Mouse (Mus musculus) hindbrain, embryonic 15.5 days (tissue): ENCODE measurements at regions not wholly inside any gene's neighbourhood (a gene's known extent, or its start where the extent isn't known, plus 50 kb on each side); places are given as distances from the start of the nearest gene placed in this dataset.

Experiments
- ATAC-seq: fragments of 200-750 bp; cut with Nextera tagmentation; 2 replicates; pipeline ENCODE4 v1.8.0; 2017; ENCODE audit warnings: low read depth, moderate number of reproducible peaks, moderate TSS enrichment; ENCODE audit not compliant: low FRiP score
- H3K27ac ChIP-seq: fragments of 300-500 bp; sonication (generic); replicated peaks from 2 replicates; pipeline ENCODE4 v1.5.1; 2015; ENCODE audit warnings: mild to moderate bottlenecking, inconsistent platforms
- H3K27me3 ChIP-seq: fragments of 300-500 bp; sonication (generic); 2 replicates; pipeline ENCODE4 v1.6.1; 2015; ENCODE audit warnings: control low read depth, inconsistent platforms
- H3K36me3 ChIP-seq: fragments of 300-500 bp; sonication (generic); 2 replicates; pipeline ENCODE4 v1.6.1; 2015; ENCODE audit warnings: control low read depth, inconsistent platforms
- H3K4me1 ChIP-seq: fragments of 300-500 bp; sonication (generic); replicated peaks from 2 replicates; pipeline ENCODE4 v1.6.1; 2015; ENCODE audit warnings: control low read depth, inconsistent platforms
- H3K4me2 ChIP-seq: fragments of 300-500 bp; sonication (generic); 2 replicates; pipeline ENCODE4 v1.6.1; 2015; ENCODE audit warnings: moderate library complexity, mild to moderate bottlenecking, inconsistent platforms
- H3K4me3 ChIP-seq: fragments of 300-500 bp; sonication (generic); 2 replicates; pipeline ENCODE4 v1.5.1; 2015; ENCODE audit warnings: mild to moderate bottlenecking, inconsistent platforms
- H3K9ac ChIP-seq: fragments of 300-500 bp; sonication (generic); 2 replicates; pipeline ENCODE4 v1.6.1; 2015; ENCODE audit warnings: inconsistent platforms
- H3K9me3 ChIP-seq: fragments of 300-500 bp; sonication (generic); 2 replicates; pipeline ENCODE4 v1.6.1; 2016; ENCODE audit warnings: control low read depth, inconsistent platforms
- WGBS: fragments of 180-500 bp; shearing (Covaris S2); methylation state at CpG from one replicate; pipeline ENCODE4 v1.1.7; 2015; 5-methylcytosine and 5-hydroxymethylcytosine counted together

GRCm38 (mm10) chr12:109539046-109539445 lies 61.1 kb downstream of the Rtl1 start:
- no peaks in the 10 kb centered on the region; the same call in 1 of the 2 replicates for H3K4me1 ChIP-seq
- no peaks in the 10 kb centered on the region for H3K27me3 ChIP-seq
- peak; percentile 69 for ATAC-seq
- no peaks in the 10 kb centered on the region for H3K9me3 ChIP-seq
- H3K4me2 ChIP-seq, result peak overlapping the region; percentile 50
- H3K9ac ChIP-seq, result no peak overlapping the region
- peak overlapping the region; percentile 45; the same call in 1 of the 2 replicates for H3K4me3 ChIP-seq
- H3K27ac ChIP-seq, result peak overlapping the region; percentile 88
- 75% methylated on average over 8 of the region's 8 CpGs for WGBS
- no peaks in the 10 kb centered on the region for H3K36me3 ChIP-seq

GRCm38 (mm10) chr12:109538641-109539040 lies 61.5 kb downstream of the Rtl1 start:
- H3K27me3 ChIP-seq, result no peaks in the 10 kb centered on the region
- H3K4me1 ChIP-seq, result no peaks in the 10 kb centered on the region; the same call in 1 of the 2 replicates
- H3K4me3 ChIP-seq, result no peak overlapping the region
- ATAC-seq, result no peak
- no peaks in the 10 kb centered on the region for H3K9me3 ChIP-seq
- H3K36me3 ChIP-seq, result no peaks in the 10 kb centered on the region
- no peak overlapping the region for H3K9ac ChIP-seq
- WGBS, result 91% methylated on average over 3 of the region's 3 CpGs
- no peak overlapping the region for H3K4me2 ChIP-seq
- peak overlapping the region; percentile 88 for H3K27ac ChIP-seq

- H3K4me3 ChIP-seq, result no peak overlapping the region
- H3K4me1 ChIP-seq, result no peaks in the 10 kb centered on the region; the same call in 1 of the 2 replicates
- H3K27ac ChIP-seq, result no peak overlapping the region
- no peak overlapping the region for H3K9ac ChIP-seq
- H3K27me3 ChIP-seq, result no peaks in the 10 kb centered on the region
- 93% methylated on average over 3 of the region's 3 CpGs for WGBS
- no peaks in the 10 kb centered on the region for H3K36me3 ChIP-seq
- H3K9me3 ChIP-seq, result no peaks in the 10 kb centered on the region
- no peak for ATAC-seq
- no peak overlapping the region for H3K4me2 ChIP-seq
Measured at GRCm38 (mm10) chr12:109536536-109536935, 63.6 kb downstream of the Rtl1 start.

- Histone ChIP-seq H3K4me1 (no peaks in the 10 kb centered on the region; the same call in 1 of the 2 replicates), H3K27me3 (no peaks in the 10 kb centered on the region), H3K9ac (no peak overlapping the region), H3K27ac (no peak overlapping the region), H3K4me3 (no peak overlapping the region), H3K36me3 (no peaks in the 10 kb centered on the region), H3K9me3 (peaks cover 4% of the 10 kb centered on the region; the same call in 1 of the 2 replicates), H3K4me2 (no peak overlapping the region)
- ATAC-seq, result no peak
- 49% methylated on average over 8 of the region's 8 CpGs for WGBS
Measured at GRCm38 (mm10) chr12:109532392-109532791, 67.7 kb downstream of the Rtl1 start.

DNA sequence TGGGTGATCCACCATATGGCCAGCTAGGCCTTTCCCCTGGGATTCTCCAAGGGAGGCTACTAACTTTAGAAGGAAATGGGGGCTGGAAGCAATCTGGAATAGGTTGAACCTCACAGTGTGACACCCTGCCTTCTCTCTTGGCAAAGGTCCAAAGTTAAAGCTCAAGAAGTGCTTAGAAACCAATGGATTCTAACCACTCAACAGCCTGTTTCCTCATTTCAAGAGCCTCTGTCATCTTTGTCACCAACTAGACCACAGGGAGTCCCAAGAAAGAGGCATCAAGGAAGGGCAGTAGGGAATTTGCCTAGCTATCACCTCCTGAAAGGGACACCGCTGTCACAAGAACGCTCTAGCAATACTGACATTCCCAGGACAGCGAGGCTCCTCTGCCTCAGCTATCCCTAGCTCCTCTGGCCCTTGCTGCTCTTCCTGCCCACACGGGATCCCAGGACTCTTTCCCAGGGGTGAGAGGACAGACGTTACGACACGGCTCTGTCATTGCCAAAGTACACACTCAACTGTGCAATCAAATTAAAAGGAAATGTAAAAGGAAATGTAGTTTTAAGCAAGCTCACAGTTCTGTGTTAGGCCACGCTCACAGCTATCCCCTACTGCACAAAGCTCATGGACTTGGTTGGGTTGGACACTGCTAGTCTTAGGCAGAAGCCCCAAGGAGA lies 68.6 kb downstream of the Rtl1 start:
- H3K9ac ChIP-seq, result no peak overlapping the region
- 85% methylated on average over 8 of the region's 8 CpGs for WGBS
- peaks cover 5% of the 10 kb centered on the region; the same call in 1 of the 2 replicates for H3K9me3 ChIP-seq
- H3K36me3 ChIP-seq, result no peaks in the 10 kb centered on the region
- ATAC-seq, result no peak
- no peak overlapping the region for H3K27ac ChIP-seq
- no peaks in the 10 kb centered on the region for H3K27me3 ChIP-seq
- no peak overlapping the region for H3K4me2 ChIP-seq
- H3K4me1 ChIP-seq, result no peaks in the 10 kb centered on the region; the same call in 1 of the 2 replicates
- no peak overlapping the region for H3K4me3 ChIP-seq

GRCm38 (mm10) chr12:109530215-109531050 lies 69.7 kb downstream of the Rtl1 start:
- Histone ChIP-seq H3K4me3 (no peak overlapping the region), H3K27ac (no peak overlapping the region), H3K4me1 (no peaks in the 10 kb centered on the region; the same call in 1 of the 2 replicates), H3K36me3 (no peaks in the 10 kb centered on the region), H3K27me3 (no peaks in the 10 kb centered on the region), H3K4me2 (no peak overlapping the region), H3K9me3 (peaks cover 5% of the 10 kb centered on the region; the same call in 1 of the 2 replicates), H3K9ac (no peak overlapping the region)
- ATAC-seq, result no peak
- 62% methylated on average over 19 of the region's 19 CpGs for WGBS

GRCm38 (mm10) chr12:109529501-109529900 lies 70.6 kb downstream of the Rtl1 start:
- H3K9me3 ChIP-seq, result peaks cover 5% of the 10 kb centered on the region; the same call in 1 of the 2 replicates
- H3K9ac ChIP-seq, result no peak overlapping the region
- H3K4me3 ChIP-seq, result no peak overlapping the region
- no peak overlapping the region for H3K4me2 ChIP-seq
- no peaks in the 10 kb centered on the region for H3K36me3 ChIP-seq
- ATAC-seq, result no peak
- no peak overlapping the region for H3K27ac ChIP-seq
- H3K4me1 ChIP-seq, result no peaks in the 10 kb centered on the region
- WGBS, result 61% methylated on average over 6 of the region's 6 CpGs
- H3K27me3 ChIP-seq, result no peaks in the 10 kb centered on the region

DNA sequence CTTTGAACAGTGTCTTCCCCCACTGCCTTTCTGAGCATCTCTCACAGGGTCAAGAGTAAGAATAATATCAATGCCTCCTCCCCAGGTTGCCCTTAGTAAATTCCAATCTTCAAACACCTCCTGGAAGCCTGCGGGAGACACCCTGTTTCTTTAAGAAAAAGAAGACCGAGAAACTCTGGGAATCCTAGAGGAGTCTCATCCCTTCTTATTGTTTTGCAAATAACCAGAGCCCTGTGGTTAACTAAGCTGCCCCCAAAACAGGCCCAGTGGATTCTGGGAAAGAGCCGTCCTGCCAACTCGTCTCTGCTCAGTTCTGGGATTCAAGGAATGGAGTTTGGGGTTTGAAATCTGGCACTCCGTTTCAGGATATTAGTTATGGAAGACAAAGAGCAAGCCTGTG lies 71.2 kb downstream of the Rtl1 start:
- ATAC-seq, result no peak
- 58% methylated on average over 5 of the region's 5 CpGs for WGBS

DNA sequence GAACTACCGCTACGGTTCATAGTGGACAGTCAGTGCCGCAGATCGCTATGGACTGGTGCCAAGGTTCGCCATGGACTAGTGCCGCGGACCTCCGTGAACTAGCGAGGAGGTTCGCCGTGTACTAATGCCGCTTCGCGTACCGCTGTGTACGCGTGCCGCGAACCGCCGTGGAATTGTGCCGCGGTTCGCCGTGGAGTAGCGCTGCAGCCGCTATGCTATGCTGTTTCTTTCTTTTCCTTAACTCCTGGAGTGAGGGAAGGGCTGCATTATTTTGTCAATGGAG lies 71.9 kb downstream of the Rtl1 start:
- WGBS, result 49% methylated on average over 27 of the region's 27 CpGs
- H3K27me3 ChIP-seq, result no peaks in the 10 kb centered on the region
- no peak overlapping the region for H3K9ac ChIP-seq
- H3K4me3 ChIP-seq, result peak overlapping the region; percentile 24
- no peak for ATAC-seq
- no peaks in the 10 kb centered on the region for H3K4me1 ChIP-seq
- H3K27ac ChIP-seq, result no peak overlapping the region
- peaks cover 5% of the 10 kb centered on the region; the same call in 1 of the 2 replicates for H3K9me3 ChIP-seq
- no peaks in the 10 kb centered on the region for H3K36me3 ChIP-seq
- H3K4me2 ChIP-seq, result peak overlapping the region; percentile 48

More for the DNA sequence above, 71.2 kb downstream of the Rtl1 start:
- Histone ChIP-seq H3K9ac (no peak overlapping the region), H3K4me3 (no peak overlapping the region), H3K36me3 (no peaks in the 10 kb centered on the region), H3K9me3 (peaks cover 5% of the 10 kb centered on the region; the same call in 1 of the 2 replicates), H3K4me1 (no peaks in the 10 kb centered on the region), H3K4me2 (no peak overlapping the region), H3K27ac (no peak overlapping the region), H3K27me3 (no peaks in the 10 kb centered on the region)

- ATAC-seq, result 0 out of 2 replicates have a peak, but pooled peaks have one; percentile 51
- no peak overlapping the region for H3K9ac ChIP-seq
- peak overlapping the region; percentile 24 for H3K4me3 ChIP-seq
- no peak overlapping the region for H3K27ac ChIP-seq
- H3K27me3 ChIP-seq, result no peaks in the 10 kb centered on the region
- H3K36me3 ChIP-seq, result no peaks in the 10 kb centered on the region
- H3K9me3 ChIP-seq, result peaks cover 5% of the 10 kb centered on the region; the same call in 1 of the 2 replicates
- no peaks in the 10 kb centered on the region for H3K4me1 ChIP-seq
- H3K4me2 ChIP-seq, result peak overlapping the region; percentile 48
- WGBS, result 58% methylated on average over 29 of the region's 29 CpGs
Measured at GRCm38 (mm10) chr12:109527414-109528262, 72.5 kb downstream of the Rtl1 start.

DNA sequence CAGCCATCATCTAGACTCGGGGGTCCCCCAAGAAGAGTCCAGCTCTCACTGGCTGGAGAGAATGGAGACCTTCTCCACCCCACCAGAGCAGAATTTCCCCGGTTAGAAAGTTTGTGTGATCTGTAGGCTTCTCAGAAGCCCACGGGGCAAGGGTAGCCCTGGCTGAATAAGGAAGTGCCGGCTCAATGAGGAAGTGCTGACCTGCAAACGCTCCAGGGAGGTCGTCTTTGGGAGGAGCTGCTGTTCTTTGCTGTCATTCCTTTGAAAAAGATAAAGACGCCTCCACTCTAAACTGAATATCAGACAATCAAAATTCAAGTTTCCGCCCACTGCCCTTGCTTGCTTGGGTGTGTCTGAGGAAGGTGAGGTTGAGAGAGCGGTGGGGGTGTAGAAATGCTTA lies 73.0 kb downstream of the Dlk1 start:
- H3K4me3 ChIP-seq, result no peak overlapping the region
- ATAC-seq, result no peak
- 64% methylated on average over 9 of the region's 9 CpGs for whole genome bisulfite sequencing

More for the DNA sequence above, 73.0 kb downstream of the Dlk1 start:
- H3K4me2 ChIP-seq, result no peak overlapping the region
- H3K4me1 ChIP-seq, result no peaks in the 10 kb centered on the region
- H3K27ac ChIP-seq, result no peak overlapping the region
- H3K9me3 ChIP-seq, result peaks cover 5% of the 10 kb centered on the region; the same call in 1 of the 2 replicates
- no peaks in the 10 kb centered on the region for H3K27me3 ChIP-seq
- no peaks in the 10 kb centered on the region for H3K36me3 ChIP-seq
- H3K9ac ChIP-seq, result no peak overlapping the region
